Mouse (Mus musculus): ENCODE results near the gene Ccdc194.
A peak's percentile ranks its signal among the peaks of the same experiment; 100 is the strongest.

Gene Ccdc194

DNA sequence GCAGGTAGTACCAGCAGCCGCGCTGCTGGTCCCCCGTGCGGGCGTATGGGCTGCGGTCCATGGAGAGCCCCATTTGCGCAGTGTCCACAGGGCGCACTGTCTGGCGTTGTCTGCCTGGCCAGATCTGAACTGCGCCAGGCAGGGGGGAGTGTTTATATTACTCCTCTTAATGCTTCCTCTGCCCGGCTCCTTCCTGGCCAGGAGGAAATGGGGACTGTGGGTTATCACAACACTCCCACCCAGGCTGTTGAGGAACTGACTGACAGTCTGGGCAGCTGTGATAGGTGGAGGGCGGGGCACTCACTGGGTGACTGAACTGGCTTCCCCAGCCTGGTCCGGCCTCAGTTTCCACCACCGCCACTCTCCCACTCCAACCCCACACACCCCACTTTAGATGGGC, 13.9 kb downstream of the Ccdc194 start, which contains the start of gene Plvap:
Gene Plvap, minus strand, starts transcription at position 109 of the 400 bp plus-strand sequence.
- no peak for DNase-seq (ENCODE audit: low read depth, low spot score)

DNA sequence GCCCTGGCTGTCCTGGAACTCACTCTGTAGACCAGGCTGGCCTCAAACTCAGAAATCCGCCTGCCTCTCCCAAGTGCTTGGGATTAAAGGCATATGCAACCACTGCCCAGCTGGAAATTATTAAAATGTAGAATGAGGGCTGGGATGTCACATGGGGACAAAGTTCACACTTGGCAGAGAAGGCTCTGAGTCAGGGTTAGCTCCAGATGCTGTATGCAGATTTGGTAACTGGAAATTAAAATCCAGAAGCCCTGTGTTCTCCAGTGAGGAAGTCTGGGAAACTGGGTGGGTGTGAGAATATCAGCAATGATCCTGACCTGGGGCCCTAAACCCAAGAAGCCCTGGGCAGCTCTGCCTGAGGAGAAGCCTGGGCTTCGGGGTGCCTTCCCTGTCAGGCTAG, 16.2 kb downstream of the Ccdc194 start:
- DNase-seq (ENCODE audit: low read depth, low spot score) = no peak

DNA sequence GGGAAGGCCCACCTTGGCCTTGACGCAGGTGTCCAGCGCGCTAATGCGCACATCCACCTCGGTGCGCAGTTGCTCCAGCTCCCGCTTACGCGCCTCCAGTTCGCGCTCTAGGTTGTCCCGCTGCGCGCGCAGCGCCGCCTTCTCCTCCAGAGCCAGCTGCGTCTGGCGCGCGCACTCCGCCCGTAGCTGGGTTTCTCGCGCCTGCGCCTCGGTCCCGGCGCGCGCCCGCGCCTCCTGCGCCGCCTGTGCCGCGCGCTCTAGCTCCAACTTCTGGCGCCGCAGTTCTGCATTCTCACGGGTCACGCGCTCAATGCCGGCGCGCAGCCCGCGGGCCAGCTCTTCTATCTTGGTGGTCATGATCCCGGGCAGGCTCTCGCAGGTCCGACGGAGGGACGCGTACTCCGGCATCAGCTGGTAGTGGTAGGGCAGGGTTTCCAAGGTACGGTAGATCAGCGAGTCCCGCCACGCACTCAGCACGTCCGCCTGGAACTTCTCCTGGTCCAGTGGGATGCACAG, 17.9 kb downstream of the Ccdc194 start:
- DNase-seq (ENCODE audit: low read depth, low spot score) = peak; percentile 94

DNA sequence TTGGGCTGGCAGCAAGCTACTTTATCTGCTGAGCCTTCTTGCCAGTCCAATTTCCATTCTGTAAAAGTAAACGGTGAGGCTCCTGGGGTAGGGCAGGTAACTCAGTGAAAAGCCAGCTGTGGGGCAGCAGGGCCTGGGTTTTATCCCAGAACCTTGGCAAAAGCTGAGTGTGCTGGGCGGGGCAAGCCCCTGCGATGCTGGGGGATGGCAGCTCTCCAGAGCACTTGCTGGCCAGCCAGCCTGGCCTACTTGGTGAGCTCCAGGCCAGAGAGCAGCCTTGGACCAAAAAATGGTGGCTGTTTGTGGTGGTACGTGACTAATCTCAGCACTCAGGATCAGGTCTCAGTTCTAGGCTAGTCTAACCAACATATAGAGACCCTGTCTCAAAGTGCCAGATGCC, 19.5 kb downstream of the Ccdc194 start:
- no peak for DNase-seq (ENCODE audit: low read depth, low spot score)

DNA sequence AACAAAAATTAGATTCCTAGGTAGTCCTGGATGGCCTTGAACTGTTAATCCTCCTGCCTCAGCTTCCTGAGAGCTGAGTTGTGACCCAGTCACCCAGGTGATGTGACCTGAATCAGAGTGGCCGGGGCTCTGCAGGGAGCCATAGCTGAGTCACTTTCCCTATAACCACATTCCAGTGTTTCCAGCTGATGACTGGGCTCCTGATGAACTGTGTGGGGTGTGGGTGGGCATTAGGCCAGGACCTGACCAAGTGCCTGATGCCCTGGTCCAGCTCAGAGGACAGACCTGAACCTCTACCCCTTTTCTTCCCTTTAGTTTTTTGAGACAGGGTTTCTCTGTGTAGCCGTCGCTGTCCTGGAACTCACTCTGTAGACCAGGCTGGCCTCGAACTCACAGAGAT, 20.2 kb downstream of the Ccdc194 start:
- no peak for DNase-seq (ENCODE audit: low read depth, low spot score)

DNA sequence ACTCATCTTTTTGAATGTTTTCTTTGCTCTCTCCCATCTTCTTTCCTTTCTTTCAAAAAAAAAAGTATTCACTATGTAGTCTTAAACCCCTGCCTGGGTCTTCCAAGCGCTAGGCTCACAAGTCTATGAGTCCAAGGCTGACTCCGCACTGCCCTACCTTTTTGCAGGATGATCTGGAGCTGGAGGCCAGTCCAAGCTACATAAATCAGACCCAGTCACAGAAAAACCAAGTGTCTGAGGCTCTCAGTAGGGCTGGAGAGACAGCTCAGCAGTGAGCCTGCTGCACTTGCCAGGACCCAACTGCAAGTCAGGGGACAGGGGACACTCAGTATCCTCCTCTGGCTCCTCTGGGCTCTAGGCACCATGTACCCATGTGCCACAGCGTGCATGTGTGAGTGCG, 21.2 kb downstream of the Ccdc194 start:
- DNase-seq (ENCODE audit: low read depth, low spot score) = no peak

DNA sequence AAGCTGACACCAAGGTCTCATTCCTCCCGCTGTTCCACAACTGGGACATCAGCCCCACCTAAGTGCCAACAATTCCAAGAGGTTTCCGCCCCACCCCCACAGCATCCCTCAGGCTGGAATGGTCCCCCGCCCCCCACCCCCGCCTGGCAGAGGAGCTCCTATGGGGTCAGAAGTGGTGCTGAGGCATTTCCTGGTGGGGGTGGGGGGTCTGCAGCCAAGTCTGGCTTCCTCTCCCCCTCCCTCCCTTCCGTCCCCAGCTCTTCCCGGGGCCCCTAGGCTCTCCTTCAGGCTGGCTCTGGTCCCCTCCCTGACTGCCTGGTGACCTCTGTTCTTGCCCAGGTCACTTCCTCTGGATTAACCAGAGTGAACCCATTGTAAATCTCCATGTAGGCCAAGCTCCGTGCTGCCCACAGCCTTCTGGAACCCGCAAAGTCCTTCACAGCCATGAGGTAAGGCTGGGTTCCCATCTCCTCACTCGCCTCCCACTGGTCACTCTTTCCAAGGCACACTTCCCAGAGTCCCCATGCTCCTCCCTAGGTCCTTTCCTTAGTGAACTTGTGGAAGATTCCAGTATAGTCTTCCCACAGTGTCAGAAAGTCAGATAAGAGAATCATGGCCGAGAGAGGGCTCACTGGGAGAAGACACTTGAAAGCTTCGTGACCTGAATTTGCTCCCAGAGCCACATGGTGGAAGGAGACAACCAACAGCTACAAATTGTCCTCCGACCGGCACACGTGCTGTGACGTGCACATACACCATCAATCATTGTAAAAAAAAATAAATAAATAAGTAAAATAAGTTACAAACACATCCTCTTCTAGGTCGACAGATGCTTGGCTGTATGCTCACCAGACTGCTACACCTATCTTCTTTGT, 26.5 kb downstream of the Ccdc194 start:
- DNase-seq (ENCODE audit: low read depth, low spot score) = peak; percentile 76

DNA sequence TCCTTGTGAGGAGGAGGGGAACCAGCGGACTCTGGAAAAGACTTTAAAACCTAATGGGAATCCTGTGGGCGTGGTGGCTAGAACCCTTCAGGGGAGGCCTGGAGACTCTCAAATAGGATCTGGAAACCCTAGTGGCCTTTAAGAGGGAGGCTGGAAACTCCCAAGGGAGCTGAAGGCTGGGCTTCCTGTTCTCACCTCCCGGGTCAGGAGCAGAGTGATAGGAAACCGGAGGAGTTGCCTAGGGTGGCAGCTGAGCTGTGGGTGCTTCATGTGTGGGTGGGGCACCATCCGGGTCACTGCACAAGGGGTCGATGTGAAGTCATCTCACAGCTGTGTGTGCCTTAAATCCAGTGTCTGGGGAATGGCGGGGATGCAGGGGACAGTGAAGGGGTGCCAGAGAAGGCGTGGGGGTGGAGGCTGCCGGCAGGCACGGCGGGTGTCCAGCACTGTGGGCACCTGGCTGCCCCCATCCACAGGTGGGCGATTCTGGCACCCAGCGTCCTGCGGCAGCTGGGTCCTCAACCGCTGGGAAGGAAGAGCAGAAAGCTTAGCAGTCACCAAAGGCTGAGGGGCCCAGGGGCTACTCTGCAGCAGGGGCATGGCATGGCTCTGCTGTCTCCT, 27.5 kb downstream of the Ccdc194 start:
- DNase-seq (ENCODE audit: low read depth, low spot score) = peak; percentile 67

DNA sequence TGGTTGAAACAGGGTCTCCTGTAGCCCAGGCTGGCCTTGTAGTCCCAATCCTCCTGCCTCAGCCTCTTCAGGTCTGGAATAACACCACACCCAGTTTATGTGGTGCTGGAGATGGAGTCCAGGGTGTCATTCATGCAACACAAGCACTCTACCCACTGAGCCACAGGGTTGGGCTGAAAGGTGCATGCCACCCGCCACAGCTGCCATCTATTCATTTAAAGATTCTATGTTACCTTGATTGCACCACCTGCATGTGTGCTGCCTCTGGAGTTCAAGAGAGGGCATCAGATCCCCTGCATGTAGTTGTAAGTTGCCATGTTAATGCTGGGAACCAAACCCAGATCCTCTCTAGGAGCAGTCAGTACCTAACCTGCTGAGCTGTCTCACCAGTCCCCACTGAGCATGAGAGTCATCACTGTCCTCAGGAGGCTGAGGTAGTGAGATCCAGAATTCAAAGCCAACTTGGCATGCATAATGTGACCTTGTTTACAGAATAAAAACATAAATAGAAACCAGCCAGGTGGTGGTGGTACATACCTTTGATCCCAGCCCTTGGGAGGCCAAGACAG, 28.4 kb downstream of the Ccdc194 start:
- no peak for DNase-seq (ENCODE audit: low read depth, low spot score)

DNA sequence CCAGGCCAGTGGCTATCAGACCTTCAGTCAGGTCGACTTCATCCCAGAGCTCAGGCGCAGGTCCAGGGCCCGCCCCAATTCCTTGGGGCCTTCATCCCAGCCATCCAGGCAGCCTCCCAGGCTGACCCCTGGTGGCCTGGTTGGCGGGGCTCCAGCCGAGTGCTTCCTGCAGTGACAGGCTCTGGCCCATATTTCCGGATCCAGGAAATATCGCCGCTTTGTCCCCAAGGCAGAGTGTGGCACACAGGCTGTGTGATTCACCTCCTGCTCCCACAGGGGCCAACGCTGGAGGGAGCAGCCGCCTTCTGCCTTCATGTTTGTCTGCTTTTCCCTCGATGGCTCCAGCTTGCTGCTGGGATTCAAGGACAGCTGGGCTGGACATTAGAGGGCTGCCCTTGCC, 29.0 kb downstream of the Ccdc194 start:
- DNase-seq (ENCODE audit: low read depth, low spot score) = no peak

DNA sequence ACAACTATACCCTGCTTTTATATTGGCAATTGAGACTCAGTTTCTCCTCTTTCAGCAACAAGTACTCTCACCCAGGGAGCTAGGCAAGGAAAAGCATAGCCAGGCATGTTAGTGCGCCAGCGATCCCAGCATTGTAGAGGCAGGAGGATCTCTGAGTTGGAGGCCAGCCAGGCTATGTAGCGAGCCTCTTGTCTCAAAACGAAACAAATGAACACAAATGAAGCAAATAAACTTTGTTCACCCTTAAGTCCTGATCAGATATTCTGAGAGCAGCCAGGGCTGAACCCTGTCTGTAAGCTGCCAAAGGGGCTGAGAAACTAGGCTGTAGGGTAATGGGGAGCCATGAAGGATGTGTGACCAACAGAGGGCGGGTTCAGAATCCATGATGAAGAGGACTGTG, 29.7 kb downstream of the Ccdc194 start:
- no peak for DNase-seq (ENCODE audit: low read depth, low spot score)

DNA sequence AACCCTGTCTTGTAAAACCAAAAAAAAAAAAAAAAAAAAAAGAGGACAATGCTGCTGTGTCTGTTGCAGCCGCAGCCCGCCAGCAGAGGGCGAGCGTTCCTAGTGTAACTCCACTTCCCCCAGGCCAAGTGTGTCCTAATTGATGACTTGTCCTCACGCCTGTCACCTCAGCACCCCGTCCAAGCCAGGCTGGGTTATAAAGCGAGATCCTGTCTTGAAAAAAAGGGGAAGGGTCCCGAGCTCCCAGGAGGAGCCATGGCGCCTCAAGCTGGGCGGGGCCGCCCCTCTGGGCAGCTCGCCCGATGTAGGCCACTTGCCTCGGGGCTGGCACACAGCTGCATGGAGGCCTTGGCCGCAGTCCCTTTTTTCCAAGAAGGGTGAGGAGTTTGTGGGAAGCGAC, 30.5 kb downstream of the Ccdc194 start:
- DNase-seq (ENCODE audit: low read depth, low spot score) = peak; percentile 79

DNA sequence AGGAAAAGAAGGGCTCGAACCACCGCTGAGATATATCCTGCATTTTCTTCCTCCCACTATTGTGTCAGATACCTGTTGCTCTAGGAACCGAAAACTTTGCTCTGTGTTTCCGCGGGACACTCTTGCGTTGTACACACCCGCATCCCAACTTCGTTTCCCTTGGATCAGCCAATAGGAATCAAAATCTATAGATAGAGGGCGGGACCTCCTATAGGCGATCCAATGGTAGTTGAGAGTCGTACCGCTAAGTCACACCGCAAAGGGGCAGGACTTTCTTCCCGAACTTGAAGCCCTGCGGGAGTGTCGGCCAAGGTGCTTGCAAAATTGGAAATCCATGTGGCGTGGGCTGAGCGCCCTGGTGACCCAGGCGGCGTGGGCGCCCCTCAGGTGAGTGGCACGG, 37.1 kb downstream of the Ccdc194 start:
- peak; percentile 99 for DNase-seq (ENCODE audit: low read depth, low spot score)

DNA sequence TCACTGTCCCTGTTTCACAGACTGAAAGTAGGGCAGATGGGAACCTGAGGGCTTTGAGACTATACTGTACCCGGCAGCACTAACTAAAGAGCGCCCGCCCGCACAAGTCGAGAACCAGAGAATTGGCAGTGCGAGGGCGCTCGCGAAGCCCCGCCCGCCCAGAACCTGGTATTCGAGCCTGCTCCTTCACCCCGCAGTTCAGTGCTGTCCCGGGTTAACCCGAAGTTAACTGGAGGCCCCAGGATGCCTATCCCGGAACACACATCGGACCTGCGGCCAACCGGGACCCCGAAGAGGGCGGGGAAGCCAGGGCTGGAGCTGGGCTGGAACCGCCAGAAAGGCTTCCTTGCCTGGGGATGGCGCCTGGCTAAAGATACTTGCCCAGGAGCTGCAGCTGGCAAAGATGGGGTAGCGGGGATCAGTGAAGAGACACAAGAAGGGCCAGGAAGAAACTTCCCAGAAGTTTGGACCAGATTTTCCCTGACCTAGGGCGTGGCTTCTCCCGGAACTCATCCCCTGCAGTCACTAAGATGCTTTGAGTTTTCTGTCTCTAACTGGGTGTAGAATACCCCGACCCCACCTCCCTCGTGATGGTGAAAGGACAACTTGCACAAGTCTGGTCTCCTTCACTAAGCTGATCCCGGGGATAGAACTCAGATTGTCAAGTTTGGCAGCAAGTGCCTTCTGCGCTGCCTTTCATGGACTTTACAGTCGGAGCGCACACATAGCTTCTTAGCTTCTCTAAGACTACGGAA, 37.6 kb downstream of the Ccdc194 start, which contains the start of gene Gtpbp3:
Gene Gtpbp3, plus strand, starts transcription at position 413 of the 755 bp plus-strand sequence.
- DNase-seq (ENCODE audit: low read depth, low spot score) = peak; percentile 77

DNA sequence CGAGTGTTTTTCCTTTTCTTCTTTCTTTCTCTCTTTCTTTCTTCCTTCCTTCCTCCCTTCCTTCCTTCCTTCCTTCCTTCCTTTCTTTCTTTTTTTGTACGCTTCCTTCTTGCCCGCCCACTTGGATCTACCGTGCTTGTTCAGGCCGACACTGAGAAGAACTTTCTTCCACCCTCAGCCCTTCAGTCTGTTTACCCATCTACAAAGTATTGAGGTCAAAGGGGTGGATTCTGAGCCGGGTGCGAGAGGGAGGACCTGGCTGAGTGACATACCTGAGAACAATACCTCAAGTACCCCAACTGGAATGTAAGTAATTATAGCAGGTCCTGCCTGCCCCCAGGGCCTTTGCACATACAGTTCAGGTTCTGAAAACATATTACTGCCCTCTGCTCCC, 39.4 kb downstream of the Ccdc194 start:
- DNase-seq (ENCODE audit: low read depth, low spot score) = peak; percentile 81

DNA sequence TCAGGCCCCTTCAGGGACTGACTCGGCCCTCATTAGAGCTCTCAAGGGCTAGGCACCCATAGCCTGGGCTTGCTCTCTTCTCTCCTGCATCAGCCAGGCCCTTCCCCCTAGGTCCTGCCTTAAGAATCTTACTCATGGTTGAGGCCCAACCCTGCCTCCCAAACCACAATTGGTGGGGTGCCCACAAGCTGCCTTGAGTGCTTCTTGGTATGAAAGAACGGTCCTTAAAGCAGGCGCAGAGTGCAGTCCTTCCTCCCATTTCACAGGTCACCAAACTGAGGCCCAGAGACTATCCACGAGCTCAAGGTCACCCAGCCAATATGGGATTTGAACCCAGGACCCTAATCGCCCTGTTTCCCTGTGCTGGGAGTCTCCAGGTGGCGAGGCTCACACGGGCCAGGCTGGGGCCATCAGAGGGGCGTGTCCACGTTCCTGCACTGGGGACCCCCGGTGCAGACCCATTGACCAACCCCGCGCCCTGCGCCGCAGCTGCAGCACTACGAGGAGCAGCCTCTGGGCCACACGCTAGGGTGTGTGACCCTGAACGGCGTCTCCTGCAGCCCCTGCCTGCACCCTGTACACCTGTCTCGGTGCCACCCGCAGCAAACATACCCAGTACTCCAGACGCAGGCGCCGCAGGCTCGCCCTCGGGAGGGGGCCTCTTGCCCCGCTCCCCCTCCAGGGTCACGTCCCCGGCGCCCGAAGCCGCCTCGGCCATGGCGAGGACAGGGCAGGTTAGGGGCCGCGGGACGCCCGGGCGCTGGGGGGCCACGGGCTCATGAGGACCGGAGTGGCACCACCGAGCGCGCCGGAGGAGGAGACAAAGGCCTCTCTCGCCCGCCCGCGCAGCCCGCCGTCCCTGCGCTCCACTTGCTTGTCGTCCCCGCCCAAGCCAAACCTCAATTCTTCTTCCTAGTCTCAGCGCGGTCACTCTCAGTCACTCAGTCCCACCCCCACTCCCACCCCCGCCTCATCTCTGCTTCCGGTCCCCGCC, 40.1 kb downstream of the Ccdc194 start, which contains the start of gene Ano8:
Gene Ano8, minus strand, starts transcription at position 822 of the 994 bp plus-strand sequence.
- DNase-seq (ENCODE audit: low read depth, low spot score) = peak; percentile 91

DNA sequence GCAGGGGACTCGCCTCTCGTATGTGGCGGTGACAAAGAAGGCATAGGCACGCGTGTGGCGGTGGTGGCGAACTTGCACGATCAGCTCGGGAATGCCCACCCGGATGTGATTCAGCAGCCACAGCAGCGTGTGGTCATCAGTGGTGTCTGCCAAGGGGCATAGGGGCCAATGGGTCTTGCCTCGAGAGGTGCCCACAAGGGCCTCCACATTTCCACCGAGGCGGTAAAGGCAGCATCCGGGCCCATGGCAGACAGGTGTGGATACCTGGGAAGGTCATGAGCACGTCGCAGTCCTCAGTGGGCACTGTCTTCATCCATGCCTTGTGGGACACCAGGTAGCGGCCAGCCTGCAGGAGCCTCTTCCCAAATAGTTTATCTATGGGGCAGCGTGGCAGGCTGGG, 40.8 kb downstream of the Ccdc194 start:
- DNase-seq (ENCODE audit: low read depth, low spot score) = no peak

DNA sequence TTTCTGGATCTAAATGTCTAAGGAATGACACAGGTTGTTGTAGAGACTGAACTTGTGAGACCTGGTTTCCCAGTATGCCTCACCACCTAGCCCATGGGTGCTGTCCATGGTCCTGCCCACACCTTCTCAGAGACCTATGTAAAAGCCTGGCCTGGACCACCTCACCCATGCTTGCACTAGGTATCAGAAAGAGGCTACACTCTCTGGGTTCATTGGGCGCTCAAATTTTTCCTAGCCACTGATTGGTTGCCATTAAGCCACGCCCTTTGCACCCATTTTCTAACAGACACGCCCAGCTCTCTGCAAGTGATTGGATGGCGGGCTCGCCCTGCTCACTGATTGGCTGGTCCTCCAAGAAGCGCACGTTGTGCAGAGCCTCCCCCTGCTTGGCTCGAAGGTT, 41.6 kb downstream of the Ccdc194 start:
- DNase-seq (ENCODE audit: low read depth, low spot score) = peak; percentile 99

DNA sequence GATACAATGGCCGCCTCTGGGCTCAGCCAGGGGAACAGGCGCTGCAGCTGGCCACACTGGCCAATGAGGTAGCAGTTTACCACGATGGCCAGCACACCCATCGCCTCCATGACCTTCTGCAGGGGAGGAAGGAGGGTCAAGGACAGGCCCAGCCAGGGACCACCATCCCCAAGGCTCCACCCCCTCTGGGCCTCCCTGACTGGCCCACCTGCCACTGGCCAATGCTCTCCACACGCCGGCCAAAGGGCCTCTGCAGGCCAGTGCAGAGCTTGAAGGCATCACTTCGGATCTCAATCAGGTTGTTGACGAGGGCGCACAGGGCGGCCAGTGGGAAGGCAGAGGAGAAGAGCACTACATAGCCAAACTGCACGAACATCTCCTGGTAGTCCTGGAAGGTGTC, 46.6 kb downstream of the Ccdc194 start:
- DNase-seq (ENCODE audit: low read depth, low spot score) = no peak

DNA sequence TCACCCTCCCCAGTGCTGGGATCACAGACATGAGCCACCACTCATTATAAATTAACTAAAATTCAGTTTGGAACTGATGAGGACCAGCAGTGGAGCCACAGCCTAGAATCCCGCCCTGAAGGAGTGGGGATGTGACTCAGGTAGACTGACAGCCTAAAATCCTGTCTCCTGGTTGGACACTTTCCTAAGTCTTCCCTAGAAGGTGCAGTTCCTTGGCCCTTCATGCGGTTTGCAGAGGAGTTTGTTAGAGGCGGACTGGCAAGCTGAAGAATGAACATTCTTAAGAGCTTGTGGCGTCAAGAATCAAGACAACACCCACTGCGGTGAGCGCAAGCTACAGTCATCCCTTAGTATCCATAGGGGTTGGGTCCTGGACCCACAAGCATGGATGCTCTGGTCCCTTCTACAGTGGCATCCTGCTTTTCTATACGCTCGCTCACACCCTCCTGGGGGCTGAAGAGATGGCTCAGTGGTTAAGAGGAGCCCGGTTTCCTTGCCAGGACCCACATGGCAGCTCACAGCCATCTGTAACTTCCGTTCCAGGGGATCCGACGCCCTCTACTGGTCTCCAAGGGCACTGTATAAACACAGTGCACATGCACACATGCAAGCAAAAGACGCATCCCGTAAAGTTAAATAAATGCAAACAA, 48.2 kb downstream of the Ccdc194 start:
- DNase-seq (ENCODE audit: low read depth, low spot score) = peak; percentile 89
